Mouse (Mus musculus): Measurements from ENCODE around the gene Zbtb16.

Zbtb16 gene

DNA sequence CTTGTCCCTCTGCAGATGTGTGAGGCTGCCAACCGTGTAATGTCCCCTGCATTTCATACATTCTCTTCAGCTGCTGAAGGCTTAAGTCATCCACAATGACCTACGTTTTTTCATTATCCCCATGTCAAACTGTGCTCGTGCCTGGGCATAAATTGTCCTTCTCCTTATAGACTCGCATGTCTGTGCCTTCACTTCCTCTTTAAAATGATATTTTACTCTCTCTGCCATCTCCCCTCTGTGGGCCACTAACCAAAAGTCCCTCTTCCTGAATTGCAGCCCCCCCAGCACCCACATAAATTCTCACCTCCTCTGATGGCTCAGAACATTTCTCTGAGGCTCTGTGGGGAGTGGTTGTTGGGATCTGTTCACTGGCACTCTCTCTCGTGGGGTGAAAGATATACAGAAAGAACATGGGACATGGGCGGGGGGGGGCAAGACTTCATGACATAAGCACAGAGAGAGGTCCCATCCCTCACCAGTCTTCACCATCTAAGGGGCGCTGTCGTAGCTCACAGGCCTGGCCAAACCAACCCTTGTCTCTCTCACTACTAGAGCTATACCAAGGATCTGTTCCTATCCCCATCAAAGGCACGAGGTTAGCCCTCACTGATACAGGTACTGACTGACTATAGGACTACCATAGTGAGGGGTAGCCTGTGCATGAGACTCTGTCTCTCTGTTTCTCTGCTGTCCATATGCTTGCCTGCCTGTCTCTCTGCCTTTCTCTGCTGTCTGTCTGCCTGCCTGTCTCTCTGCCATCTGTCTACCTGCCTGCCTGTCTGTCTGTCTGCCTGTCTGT lies 174.6 kb downstream of the Zbtb16 start:
- no peak for DNase-seq

DNA sequence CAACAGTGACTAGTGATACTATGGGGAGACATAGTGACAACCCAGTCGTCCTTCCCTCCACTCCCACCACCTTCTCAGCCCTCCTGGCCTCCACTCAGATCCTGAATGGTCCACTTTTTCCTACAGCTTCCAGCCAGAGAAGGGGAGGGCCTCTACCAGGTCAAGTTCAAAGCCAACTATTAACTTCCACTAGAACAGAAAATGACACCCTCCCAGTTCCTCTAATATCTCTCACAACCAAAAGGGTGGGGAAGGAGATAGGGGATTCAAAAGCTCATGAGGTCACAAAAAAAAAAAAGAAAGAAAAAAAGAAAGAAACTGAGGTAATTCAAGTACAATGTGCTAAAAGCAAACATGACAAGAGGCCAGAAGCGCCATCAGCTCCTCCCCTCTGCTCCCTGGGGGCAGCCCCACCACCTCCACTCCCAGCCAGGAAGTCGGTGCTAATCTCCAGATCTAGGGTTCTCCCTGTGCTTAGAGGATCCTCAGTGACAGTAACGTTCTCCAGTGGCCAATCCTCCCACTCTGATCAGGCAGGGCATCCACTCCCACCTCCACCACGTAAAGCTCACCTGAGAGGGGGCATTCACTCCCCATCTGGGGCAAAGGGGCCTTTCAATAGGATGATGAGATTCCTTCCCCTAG lies 180.4 kb downstream of the Zbtb16 start:
- DNase-seq: no peak

GRCm38 (mm10) chr9:48654730-48655129 lies 181.3 kb downstream of the Zbtb16 start:
- no peak for DNase-seq

DNA sequence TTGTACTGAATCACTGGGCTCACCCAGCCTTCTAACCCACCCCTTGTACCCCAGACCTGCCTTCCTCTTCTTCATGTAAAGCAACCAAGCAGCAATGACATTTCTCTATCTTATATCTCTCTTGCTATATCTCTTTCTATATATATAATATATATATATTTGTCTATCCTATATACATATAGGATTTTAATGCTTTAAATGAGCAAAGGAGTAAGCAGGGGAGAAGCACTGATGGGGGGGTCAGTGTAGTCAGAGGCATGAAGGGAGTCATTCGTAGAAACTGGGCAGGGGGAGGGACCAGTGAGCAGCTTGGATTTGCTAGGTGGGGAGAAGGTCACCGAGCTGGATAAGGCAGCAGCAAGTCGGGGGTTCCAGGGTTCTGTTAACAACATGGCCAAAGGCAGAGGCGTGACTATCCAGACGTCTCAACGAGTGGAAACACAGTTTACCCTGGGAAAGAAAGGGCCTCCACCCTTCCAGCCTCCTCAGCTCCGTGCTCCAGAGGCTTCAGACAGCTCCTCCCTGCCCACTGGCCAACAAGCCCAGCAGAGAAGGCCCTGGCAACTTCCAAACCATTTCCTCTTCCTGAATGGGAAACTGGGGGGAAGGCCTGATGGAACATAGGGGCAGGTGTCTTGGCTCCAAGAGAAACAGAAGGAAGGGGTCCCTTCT lies 182.5 kb downstream of the Zbtb16 start:
- DNase-seq: no peak

- DNase-seq: no peak
Measured at GRCm38 (mm10) chr9:48652026-48652425, 184.0 kb downstream of the Zbtb16 start.

DNA sequence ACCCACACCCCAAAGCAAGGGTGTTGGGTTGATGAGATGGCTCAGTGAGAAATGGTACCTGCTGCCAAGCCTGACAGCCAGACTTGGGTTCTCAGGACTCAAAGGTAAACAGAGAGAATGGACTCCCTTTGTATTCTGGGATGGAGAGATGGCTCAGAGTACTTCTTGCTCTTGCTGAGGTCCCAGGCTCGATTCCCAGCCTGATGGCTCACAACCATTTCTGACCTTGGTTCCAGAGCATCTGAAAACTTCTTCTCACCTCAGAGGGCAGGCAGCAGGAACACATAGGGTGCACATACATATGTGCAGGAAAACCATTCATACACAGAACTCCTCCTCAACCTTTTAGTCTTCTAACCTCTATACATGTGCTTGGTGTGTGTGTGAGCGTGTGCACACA lies 185.2 kb downstream of the Zbtb16 start:
- DNase-seq: no peak

- no peak for DNase-seq
Measured at GRCm38 (mm10) chr9:48649851-48650685, 186.0 kb downstream of the Zbtb16 start.

- peak; percentile 89 for DNase-seq
Measured at GRCm38 (mm10) chr9:48649098-48649766, 186.8 kb downstream of the Zbtb16 start.

GRCm38 (mm10) chr9:48648285-48649097 lies 187.5 kb downstream of the Zbtb16 start:
- DNase-seq: no peak

DNA sequence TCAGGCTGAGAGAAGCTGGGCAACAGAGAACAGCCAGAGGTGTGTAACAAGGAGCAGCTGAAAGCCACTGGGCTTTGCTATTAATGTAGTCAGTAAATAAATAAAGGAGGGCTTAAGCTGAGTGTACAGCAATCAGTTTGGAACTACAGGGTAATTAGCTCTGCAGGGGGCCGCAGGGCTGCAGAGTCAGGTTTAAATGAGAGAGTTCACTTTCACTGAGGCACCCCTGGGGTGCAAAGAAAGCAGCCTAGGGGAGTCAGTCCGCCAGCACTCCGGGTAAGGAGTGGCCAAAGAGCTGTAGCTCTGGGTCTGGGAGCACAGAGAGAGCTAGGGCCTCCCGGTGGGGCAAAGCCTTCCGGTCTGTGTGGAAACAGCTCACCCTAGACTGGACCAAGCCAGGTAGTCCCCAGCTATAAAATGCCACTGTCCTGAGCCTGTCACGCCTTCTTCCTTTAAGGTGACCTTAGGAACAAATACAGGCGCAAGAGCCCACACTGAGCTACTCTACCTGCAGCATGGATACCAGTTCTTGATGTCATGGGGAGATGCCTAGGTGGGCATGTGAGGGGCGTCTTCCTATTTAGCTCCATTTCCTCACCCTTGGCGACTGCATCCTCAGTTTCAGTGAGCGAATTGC lies 188.3 kb downstream of the Zbtb16 start:
- no peak for DNase-seq

- DNase-seq: no peak
Measured at GRCm38 (mm10) chr9:48646781-48647647, 189.0 kb downstream of the Zbtb16 start.

DNA sequence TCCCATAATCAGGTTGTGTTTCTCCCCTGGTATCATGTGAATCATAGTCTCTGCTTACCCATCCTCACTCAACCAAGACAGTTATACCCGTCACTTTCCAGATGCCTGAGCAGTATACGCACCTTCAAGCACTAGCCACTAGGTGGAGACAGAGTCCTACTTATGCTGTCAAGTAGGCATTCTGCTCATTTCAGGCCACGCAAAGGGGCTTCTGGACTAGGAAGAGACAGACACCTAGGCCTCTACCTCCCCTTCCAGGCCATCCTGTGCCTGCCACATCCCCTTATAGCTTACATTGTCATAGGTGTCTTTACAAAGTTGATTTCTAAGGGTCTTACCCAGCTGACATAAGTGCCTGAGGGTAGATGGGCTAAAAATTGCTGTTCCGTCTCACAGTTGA lies 189.8 kb downstream of the Zbtb16 start:
- DNase-seq: peak; percentile 90

DNA sequence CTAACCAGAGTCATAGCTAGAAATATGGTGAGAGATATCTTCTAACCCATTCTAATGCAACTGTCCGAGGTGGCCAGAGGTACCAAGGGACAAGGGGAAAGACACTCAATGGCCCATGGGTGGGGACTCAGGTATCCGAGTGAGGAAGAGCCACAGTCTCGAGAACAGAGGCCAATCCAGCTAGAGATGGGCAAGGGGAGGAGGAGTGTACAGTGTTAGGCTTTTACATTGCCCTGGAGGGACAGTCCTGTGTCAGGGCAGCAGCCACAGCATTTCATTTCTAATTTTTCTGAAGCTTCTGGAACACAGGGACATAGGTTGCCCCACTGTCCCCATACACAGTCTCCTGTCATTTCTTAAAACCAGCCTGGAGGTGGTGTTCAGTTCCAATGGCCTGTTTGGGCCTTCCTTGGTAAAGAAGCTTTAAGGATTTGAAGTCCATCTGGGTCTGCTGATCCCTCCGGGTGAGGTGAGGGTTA lies 190.3 kb downstream of the Zbtb16 start:
- DNase-seq: no peak

GRCm38 (mm10) chr9:48644926-48645647 lies 190.9 kb downstream of the Zbtb16 start:
- peak; percentile 72 for DNase-seq

DNA sequence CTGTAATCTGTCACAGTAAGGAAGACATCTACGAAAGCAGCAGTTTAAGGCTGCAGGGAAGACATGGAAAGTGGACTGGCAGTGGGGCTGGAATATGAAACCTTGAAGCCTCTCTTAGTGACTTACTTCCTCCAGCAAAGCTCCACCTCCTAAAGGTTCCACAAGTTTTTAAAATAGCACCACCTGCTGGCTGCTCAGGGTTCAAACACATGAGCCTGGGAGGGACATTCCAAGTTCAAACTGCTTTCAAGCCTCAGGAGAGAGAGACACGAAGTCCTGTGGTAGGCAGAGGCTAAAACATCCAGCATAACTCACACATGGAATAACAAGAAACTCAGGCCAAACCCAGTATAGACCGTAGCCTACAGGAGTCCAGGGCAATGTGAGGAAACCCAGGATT lies 191.6 kb downstream of the Zbtb16 start:
- no peak for DNase-seq

DNA sequence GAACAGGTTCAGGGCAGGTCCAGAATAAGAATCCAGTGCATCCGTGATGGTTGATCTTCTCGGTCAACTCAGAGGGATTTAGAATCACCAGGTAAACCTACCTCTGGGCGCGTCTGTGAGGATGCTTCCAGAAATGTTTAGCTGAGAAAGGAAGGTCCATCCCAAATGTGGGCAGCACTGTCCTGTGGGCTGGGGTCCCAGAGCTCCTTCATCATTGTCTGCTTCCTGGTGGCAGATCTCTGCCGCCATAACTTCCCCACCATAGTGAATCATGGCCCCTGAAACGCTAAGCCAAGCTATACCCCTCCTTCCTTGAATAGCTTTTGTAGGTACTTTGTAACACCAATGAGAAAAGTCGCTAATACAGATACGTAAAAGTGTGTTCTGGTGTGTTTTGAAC lies 194.4 kb downstream of the Zbtb16 start:
- no peak for DNase-seq

GRCm38 (mm10) chr9:48640881-48641280 lies 195.1 kb downstream of the Zbtb16 start:
- no peak for DNase-seq

DNA sequence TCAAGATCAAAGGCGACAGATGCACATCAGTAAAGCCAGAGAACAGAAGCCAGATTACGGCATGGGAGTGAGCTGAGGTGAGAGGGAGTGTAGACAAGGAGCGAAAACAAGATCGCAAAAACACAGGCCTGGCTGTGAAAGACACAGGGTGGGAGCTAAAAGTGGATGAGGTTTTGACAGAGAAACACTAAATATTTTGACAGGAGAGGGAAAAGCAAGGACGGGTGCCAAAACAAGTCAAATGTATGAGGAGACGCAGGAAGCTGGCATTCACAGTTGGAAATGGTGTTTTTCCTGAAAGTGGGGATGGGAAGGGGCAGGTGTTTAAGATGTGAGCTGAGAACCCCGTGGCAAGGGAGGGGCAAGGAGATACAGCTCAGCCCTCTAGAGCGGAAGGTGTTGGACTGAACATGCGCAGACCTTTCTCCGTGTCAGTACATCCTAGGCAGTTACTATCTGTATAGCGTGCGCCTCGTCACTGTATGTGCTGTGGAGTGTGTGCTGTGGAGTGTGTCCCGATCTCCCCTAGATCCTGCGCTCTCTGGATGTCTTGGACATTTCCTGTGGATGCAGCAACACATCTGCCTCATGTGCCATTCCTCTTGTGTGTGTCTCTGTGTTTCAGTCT lies 197.7 kb downstream of the Zbtb16 start:
- DNase-seq: no peak

GRCm38 (mm10) chr9:48637161-48637560 lies 198.9 kb downstream of the Zbtb16 start:
- DNase-seq: no peak
